Mouse (Mus musculus) C2C12 (cell line): ENCODE measurements around the gene Kcnh2. TPM values are rescaled to one million over a fixed set of nuclear protein-coding genes. Genes with fewer than 3 reads are reported as not detected.
"Not testable (repeated sequence)": the region's sequence is repeated elsewhere in the genome, so short reads cannot be mapped to it uniquely, and the experiment has no call there.

Source experiments
- H3K27me3 ChIP-seq: one replicate; pipeline ENCODE4 v1.6.1; 2011; ENCODE audit not compliant: control insufficient read depth, insufficient read depth, insufficient read length
- H3K36me3 ChIP-seq: one replicate; pipeline ENCODE4 v1.6.1; 2011; ENCODE audit not compliant: control insufficient read depth, insufficient read depth
- H3K4me3 ChIP-seq: one replicate; pipeline ENCODE4 v1.5.1; 2011; ENCODE audit warnings: mild to moderate bottlenecking, control low read depth; ENCODE audit not compliant: poor library complexity, insufficient read depth, severe bottlenecking
- H3K79me2 ChIP-seq: one replicate; pipeline ENCODE4 v1.6.1; 2011; ENCODE audit not compliant: control insufficient read depth, insufficient read depth
- H3K79me3 ChIP-seq: one replicate; pipeline ENCODE4 v1.6.1; 2011; ENCODE audit warnings: low read depth, control low read depth
- H3ac ChIP-seq: one replicate; pipeline ENCODE3; 2011; ENCODE audit warnings: low read depth; ENCODE audit not compliant: control insufficient read depth, insufficient read length
- CEBPB ChIP-seq: IDR thresholded peaks from one replicate; pipeline ENCODE4 v1.6.1; 2011; ENCODE audit warnings: low read depth, mild to moderate bottlenecking, control low read depth, moderate library complexity
- CTCF ChIP-seq: IDR thresholded peaks from one replicate; pipeline ENCODE4 v1.5.1; 2011; ENCODE audit not compliant: control insufficient read depth, insufficient read depth, insufficient read length
- FOSL1 ChIP-seq: IDR thresholded peaks from one replicate; pipeline ENCODE4 v1.8.0; 2011; ENCODE audit warnings: mild to moderate bottlenecking, low read length; ENCODE audit not compliant: poor library complexity, insufficient read depth, severe bottlenecking
- MAX ChIP-seq: IDR thresholded peaks from one replicate; pipeline ENCODE4 v1.6.1; 2011; ENCODE audit warnings: mild to moderate bottlenecking, control low read depth
- MYOD1 ChIP-seq: IDR thresholded peaks from one replicate; pipeline ENCODE4 v1.6.1; 2011; ENCODE audit warnings: low read depth; ENCODE audit not compliant: control insufficient read depth, insufficient read length
- MYOG ChIP-seq: IDR thresholded peaks from one replicate; pipeline ENCODE4 v1.6.1; 2011; ENCODE audit not compliant: control insufficient read depth, insufficient read length; ENCODE audit errors: extremely low read depth
- USF1 ChIP-seq: IDR thresholded peaks from one replicate; pipeline ENCODE4 v1.6.1; 2011; ENCODE audit warnings: low read depth, mild to moderate bottlenecking, control low read depth, moderate library complexity
- long read RNA-seq, 2 experiments: library from polyadenylated mRNA; unstranded; transcript quantifications; one replicate each; pipeline ENCODE4 v2.0.0; 2019 to 2020
- polyA plus RNA-seq: library from polyadenylated mRNA; unstranded; fragments of >200 nt; fragmentation: generic; extraction: Trizol; gene quantifications from one replicate; pipeline ENCODE4 v1.2.1, GENCODE M21; 2012; ENCODE audit warnings: missing spikeins

Gene Kcnh2
- 3.1 TPM for polyA plus RNA-seq
- long read RNA-seq, experiment 1 = 0 reads
- long read RNA-seq, experiment 2, partial matches to known transcripts = 1 of 4 reads
- long read RNA-seq, experiment 2, other reads (novel, unspliced or antisense) = 1 of 4 reads

GRCm38 (mm10) chr5:24351278-24351677, at the start of gene Kcnh2:
Kcnh2 (minus strand) TSS chr5:24351604.
- no peaks in the 10 kb centered on the region for H3K79me2 ChIP-seq
- no peak for TF ChIP-seq MYOD1
- no peak for TF ChIP-seq MYOG
- no peak for TF ChIP-seq FOSL1
- TF ChIP-seq CTCF = no peak
- no peaks in the 10 kb centered on the region for H3K36me3 ChIP-seq
- H3K4me3 ChIP-seq = peak within 1 kb of the TSS; percentile 25
- H3K79me3 ChIP-seq = no peaks in the 10 kb centered on the region
- H3K27me3 ChIP-seq = peaks cover 3% of the 10 kb centered on the region
- H3ac ChIP-seq = peak within 1 kb of the TSS; percentile 51

DNA sequence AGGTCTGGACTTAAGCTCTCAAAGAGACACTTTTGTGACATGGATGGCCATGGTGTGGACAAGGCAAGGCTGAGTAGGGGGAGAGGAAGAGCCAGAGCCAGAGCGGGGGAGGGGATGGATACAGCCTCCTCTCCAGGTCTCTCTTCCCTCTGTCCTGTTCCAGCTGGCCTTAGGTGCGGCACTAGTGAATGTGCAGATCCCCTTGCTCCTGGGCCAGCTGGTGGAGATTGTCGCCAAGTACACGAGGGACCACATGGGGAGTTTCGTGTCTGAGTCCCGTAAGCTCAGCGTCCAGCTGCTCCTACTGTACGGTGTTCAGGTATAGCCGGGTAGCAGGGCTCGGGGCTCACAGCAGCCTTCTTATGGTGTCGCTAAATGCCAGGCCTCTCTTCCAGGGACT, 49.0 kb upstream of the Kcnh2 start:
- peaks cover 6% of the 10 kb centered on the region for H3K36me3 ChIP-seq
- no peak overlapping the region for H3ac ChIP-seq
- no peak for TF ChIP-seq CTCF
- no peak for TF ChIP-seq MYOG
- no peak for TF ChIP-seq CEBPB
- TF ChIP-seq USF1 = no peak
- TF ChIP-seq FOSL1 = no peak
- TF ChIP-seq MYOD1 = no peak
- TF ChIP-seq MAX = no peak
- no peaks in the 10 kb centered on the region for H3K79me2 ChIP-seq
- H3K79me3 ChIP-seq = no peaks in the 10 kb centered on the region
- H3K27me3 ChIP-seq = no peaks in the 10 kb centered on the region
- no peak overlapping the region for H3K4me3 ChIP-seq

GRCm38 (mm10) chr5:24399686-24400085, 48.3 kb upstream of the Kcnh2 start:
- peaks cover 6% of the 10 kb centered on the region for H3K36me3 ChIP-seq
- H3ac ChIP-seq = no peak overlapping the region
- no peaks in the 10 kb centered on the region for H3K27me3 ChIP-seq
- no peak overlapping the region for H3K4me3 ChIP-seq
- H3K79me3 ChIP-seq = no peaks in the 10 kb centered on the region
- no peaks in the 10 kb centered on the region for H3K79me2 ChIP-seq
- TF ChIP-seq MAX = no peak
- no peak for TF ChIP-seq CTCF
- TF ChIP-seq CEBPB = no peak
- TF ChIP-seq MYOD1 = no peak
- TF ChIP-seq FOSL1 = no peak
- no peak for TF ChIP-seq MYOG

DNA sequence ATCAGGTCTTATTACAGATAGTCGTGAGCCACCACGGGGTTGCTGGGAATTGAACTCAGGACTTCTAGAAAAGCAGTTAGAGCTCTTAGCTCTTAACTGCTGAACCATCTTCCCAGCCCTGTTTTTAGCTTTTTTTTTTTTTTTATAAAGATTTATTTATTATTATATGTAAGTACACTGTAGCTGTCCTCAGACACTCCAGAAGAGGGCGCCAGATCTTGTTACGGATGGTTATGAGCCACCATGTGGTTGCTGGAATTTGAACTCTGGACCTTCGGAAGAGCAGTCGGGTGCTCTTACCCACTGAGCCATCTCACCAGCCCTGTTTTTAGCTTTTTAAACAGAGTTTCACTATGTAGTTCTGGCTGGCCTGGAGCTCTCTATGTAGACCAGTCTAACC, 44.9 kb upstream of the Kcnh2 start:
- H3K27me3 ChIP-seq, H3ac ChIP-seq, H3K4me3 ChIP-seq, H3K36me3 ChIP-seq, H3K79me3 ChIP-seq, H3K79me2 ChIP-seq: not testable (repeated sequence)

DNA sequence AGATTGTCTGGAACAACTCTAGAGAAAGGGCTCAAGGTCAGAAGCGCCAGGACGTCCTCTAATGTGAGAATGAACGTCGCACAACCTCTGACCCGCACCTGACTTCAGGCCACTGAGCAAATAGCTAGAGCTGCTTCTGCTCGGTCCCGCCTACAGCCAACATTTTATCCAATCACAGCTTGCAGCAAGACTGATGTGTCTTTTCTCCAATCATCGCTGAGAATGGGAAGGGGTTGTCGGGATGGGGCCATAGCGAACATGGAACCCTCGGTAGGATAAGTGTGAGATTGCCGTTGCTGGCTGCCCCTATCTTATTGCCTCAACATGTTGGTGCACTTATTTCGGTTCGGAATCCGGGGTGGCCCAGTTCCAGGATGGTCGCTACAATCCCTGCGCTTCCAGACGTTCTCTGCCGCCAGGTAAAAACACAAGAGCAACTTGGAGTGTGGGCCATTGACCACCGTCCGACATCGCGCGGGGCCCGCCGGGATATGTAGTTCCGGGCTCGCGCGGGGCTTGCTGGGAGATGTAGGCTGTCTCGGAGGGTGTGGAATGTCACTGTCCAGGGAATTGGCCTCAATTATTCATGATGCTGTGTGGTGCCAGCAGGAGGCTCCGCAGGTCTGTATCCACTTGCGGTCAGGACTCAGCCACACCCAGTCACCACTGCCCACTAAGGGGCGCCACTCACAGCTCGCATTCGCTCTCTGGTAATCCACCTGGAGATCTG, 42.9 kb upstream of the Kcnh2 start:
- Histone ChIP-seq H3K27me3 (no peaks in the 10 kb centered on the region), H3ac (peak overlapping the region; percentile 46), H3K79me2 (no peaks in the 10 kb centered on the region), H3K79me3 (no peaks in the 10 kb centered on the region), H3K36me3 (no peaks in the 10 kb centered on the region), H3K4me3 (peak overlapping the region; percentile 38)
- TF ChIP-seq CTCF (peak; percentile 92), MYOG (no peak)

GRCm38 (mm10) chr5:24393392-24393997, 42.1 kb upstream of the Kcnh2 start, which contains the start of gene Abcb8:
Abcb8 (plus strand) TSS chr5:24393663.
- no peaks in the 10 kb centered on the region for H3K27me3 ChIP-seq
- no peaks in the 10 kb centered on the region for H3K79me2 ChIP-seq
- peak within 1 kb of the TSS; percentile 46 for H3ac ChIP-seq
- H3K79me3 ChIP-seq = no peaks in the 10 kb centered on the region
- TF ChIP-seq CTCF (peak; percentile 72), MAX (peak; percentile 77), USF1 (no peak), FOSL1 (peak; percentile 81)
- H3K4me3 ChIP-seq = peak within 1 kb of the TSS; percentile 38
- H3K36me3 ChIP-seq = no peaks in the 10 kb centered on the region
